Mouse (Mus musculus): ENCODE measurements around the gene Rpf1. TPM values are rescaled to one million over a fixed set of nuclear protein-coding genes. Genes with fewer than 3 reads are reported as not detected.

Gene Rpf1
- polyA plus RNA-seq, 1 experiment from 2014 or later = 52.2 TPM

DNA sequence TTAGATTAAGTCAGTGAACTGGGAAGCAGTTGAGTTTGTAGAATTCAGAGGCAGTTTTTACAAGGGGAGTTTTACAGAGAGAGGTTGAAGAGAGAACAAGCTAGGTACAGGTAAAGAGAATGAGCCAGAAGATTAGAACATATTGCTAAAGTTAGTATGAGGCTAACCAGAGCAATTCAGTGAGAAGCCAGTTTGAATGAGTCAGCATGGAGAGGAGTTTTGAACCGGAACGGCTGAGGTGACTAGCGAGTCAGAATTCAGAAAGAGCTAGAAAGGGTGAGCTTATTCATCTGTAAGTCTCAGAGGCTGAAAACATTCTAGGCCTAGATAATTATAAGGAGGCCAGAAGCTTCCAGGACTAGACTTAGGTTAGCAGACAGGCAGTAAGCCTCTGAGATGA, 46.8 kb downstream of the Rpf1 start:
- H3K4me1 ChIP-seq (replicated peaks; ENCODE audit: control insufficient read depth, insufficient read depth, low read length) = no peaks in the 10 kb centered on the region
- no peaks in the 10 kb centered on the region for H3K27me3 ChIP-seq (ENCODE audit: control insufficient read depth, insufficient read depth, low read depth, low read length)
- no peak for ATAC-seq (ENCODE audit: low read depth)
- H3K4me2 ChIP-seq (ENCODE audit: low read depth, low read length) = no peak overlapping the region
- no peaks in the 10 kb centered on the region for H3K36me3 ChIP-seq (ENCODE audit: control insufficient read depth, insufficient read depth, low read length)
- WGBS = 94% methylated on average over 3 of the region's 3 CpGs
- no peak overlapping the region for H3K9ac ChIP-seq (ENCODE audit: low read length)
- H3K27ac ChIP-seq (ENCODE audit: low read length) = no peak overlapping the region
- H3K4me3 ChIP-seq (ENCODE audit: low read length) = no peak overlapping the region
- H3K9me3 ChIP-seq (ENCODE audit: control insufficient read depth, low read length) = no peaks in the 10 kb centered on the region

GRCm38 (mm10) chr3:146473741-146474140, 47.5 kb downstream of the Rpf1 start:
- no peak overlapping the region for H3K4me3 ChIP-seq (ENCODE audit: low read length)
- H3K9ac ChIP-seq (ENCODE audit: low read length) = no peak overlapping the region
- no peak overlapping the region for H3K27ac ChIP-seq (ENCODE audit: low read length)
- H3K27me3 ChIP-seq (ENCODE audit: control insufficient read depth, insufficient read depth, low read depth, low read length) = no peaks in the 10 kb centered on the region
- no peaks in the 10 kb centered on the region for H3K9me3 ChIP-seq (ENCODE audit: control insufficient read depth, low read length)
- H3K4me2 ChIP-seq (ENCODE audit: low read depth, low read length) = no peak overlapping the region
- no peaks in the 10 kb centered on the region for H3K36me3 ChIP-seq (ENCODE audit: control insufficient read depth, insufficient read depth, low read length)
- no peaks in the 10 kb centered on the region for H3K4me1 ChIP-seq (replicated peaks; ENCODE audit: control insufficient read depth, insufficient read depth, low read length)
- ATAC-seq (ENCODE audit: low read depth) = no peak

GRCm38 (mm10) chr3:146472657-146473056, 48.6 kb downstream of the Rpf1 start:
- no peaks in the 10 kb centered on the region for H3K36me3 ChIP-seq (ENCODE audit: control insufficient read depth, insufficient read depth, low read length)
- H3K9me3 ChIP-seq (ENCODE audit: control insufficient read depth, low read length) = no peaks in the 10 kb centered on the region
- H3K4me3 ChIP-seq (ENCODE audit: low read length) = no peak overlapping the region
- no peaks in the 10 kb centered on the region for H3K27me3 ChIP-seq (ENCODE audit: control insufficient read depth, insufficient read depth, low read depth, low read length)
- no peak overlapping the region for H3K4me2 ChIP-seq (ENCODE audit: low read depth, low read length)
- no peak for ATAC-seq (ENCODE audit: low read depth)
- no peak overlapping the region for H3K9ac ChIP-seq (ENCODE audit: low read length)
- H3K27ac ChIP-seq (ENCODE audit: low read length) = no peak overlapping the region
- WGBS = 63% methylated on average over 4 of the region's 4 CpGs
- H3K4me1 ChIP-seq (replicated peaks; ENCODE audit: control insufficient read depth, insufficient read depth, low read length) = no peaks in the 10 kb centered on the region

GRCm38 (mm10) chr3:146469226-146469625, 52.0 kb downstream of the Rpf1 start:
- Histone ChIP-seq H3K27ac (ENCODE audit: low read length) (no peak overlapping the region), H3K4me1 (replicated peaks; ENCODE audit: control insufficient read depth, insufficient read depth, low read length) (no peaks in the 10 kb centered on the region), H3K4me2 (ENCODE audit: low read depth, low read length) (no peak overlapping the region), H3K9ac (ENCODE audit: low read length) (no peak overlapping the region), H3K36me3 (ENCODE audit: control insufficient read depth, insufficient read depth, low read length) (no peaks in the 10 kb centered on the region; the same call in 1 of the 2 replicates), H3K4me3 (ENCODE audit: low read length) (no peak overlapping the region), H3K9me3 (ENCODE audit: control insufficient read depth, low read length) (no peaks in the 10 kb centered on the region), H3K27me3 (ENCODE audit: control insufficient read depth, insufficient read depth, low read depth, low read length) (no peaks in the 10 kb centered on the region)
- 63% methylated on average over 2 of the region's 2 CpGs for WGBS
- no peak for ATAC-seq (ENCODE audit: low read depth)

DNA sequence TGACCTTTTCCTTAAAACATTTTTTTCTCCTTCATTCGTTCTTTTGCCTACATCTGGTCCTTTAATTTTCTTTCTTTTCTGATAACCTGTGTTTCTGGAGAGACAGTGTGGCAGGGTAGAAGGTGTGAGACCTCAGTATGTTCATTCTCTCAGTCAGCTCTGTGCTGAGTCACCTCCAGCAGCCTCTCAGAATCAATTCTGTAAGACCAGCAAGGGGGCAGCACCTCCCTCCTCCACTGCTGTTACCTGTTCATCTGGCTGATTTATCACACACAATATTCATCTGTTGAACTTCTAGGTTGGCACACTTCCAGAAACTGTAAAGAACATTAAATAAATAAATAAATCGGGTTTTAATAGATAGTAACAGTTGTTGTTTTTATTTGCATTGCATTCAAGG, 58.3 kb downstream of the Rpf1 start:
- H3K9ac ChIP-seq (ENCODE audit: low read length) = no peak overlapping the region
- 41% methylated on average over 2 of the region's 2 CpGs for WGBS
- no peak for ATAC-seq (ENCODE audit: low read depth)
- H3K27ac ChIP-seq (ENCODE audit: low read length) = no peak overlapping the region
- no peaks in the 10 kb centered on the region for H3K27me3 ChIP-seq (ENCODE audit: control insufficient read depth, insufficient read depth, low read depth, low read length)
- no peaks in the 10 kb centered on the region for H3K4me1 ChIP-seq (replicated peaks; ENCODE audit: control insufficient read depth, insufficient read depth, low read length)
- no peaks in the 10 kb centered on the region; the same call in 1 of the 2 replicates for H3K36me3 ChIP-seq (ENCODE audit: control insufficient read depth, insufficient read depth, low read length)
- no peaks in the 10 kb centered on the region for H3K9me3 ChIP-seq (ENCODE audit: control insufficient read depth, low read length)
- H3K4me3 ChIP-seq (ENCODE audit: low read length) = no peak overlapping the region
- H3K4me2 ChIP-seq (ENCODE audit: low read depth, low read length) = no peak overlapping the region

Other genes with a start within 250 kb of the Rpf1 start
- 31.9 and 33.6 TPM in 2 replicates for gene Ssx2ip, start 116.8 kb downstream of the Rpf1 start, polyA plus RNA-seq (2015; fragmentation: Nextera tagmentation; extraction: Ambion mirVana)
- gene Ctbs, start 71.6 kb downstream of the Rpf1 start, polyA plus RNA-seq (2015; fragmentation: Nextera tagmentation; extraction: Ambion mirVana) = 11.3 and 11.7 TPM in 2 replicates
- gene Spata1, start 21.7 kb downstream of the Rpf1 start, polyA plus RNA-seq (2015; fragmentation: Nextera tagmentation; extraction: Ambion mirVana) = 4.1 and 5.2 TPM in 2 replicates
- gene Gng5, start 21.6 kb downstream of the Rpf1 start, polyA plus RNA-seq (2015; fragmentation: Nextera tagmentation; extraction: Ambion mirVana) = 995 and 1,031 TPM in 2 replicates
- gene Uox, start 49.0 kb upstream of the Rpf1 start, polyA plus RNA-seq (2015; fragmentation: Nextera tagmentation; extraction: Ambion mirVana) = 0.45 and 1.8 TPM in 2 replicates
- 0.10 TPM in 1 of 2 replicates, not detected in the other for gene Dnase2b, start 94.2 kb upstream of the Rpf1 start, polyA plus RNA-seq (2015; fragmentation: Nextera tagmentation; extraction: Ambion mirVana)
- not detected in 2 replicates for gene 4930503B20Rik, start 129.9 kb upstream of the Rpf1 start, polyA plus RNA-seq (2015; fragmentation: Nextera tagmentation; extraction: Ambion mirVana)
- gene Samd13, start 164.2 kb upstream of the Rpf1 start, polyA plus RNA-seq (2015; fragmentation: Nextera tagmentation; extraction: Ambion mirVana) = 1.4 TPM in 2 replicates